Mouse (Mus musculus) liver, embryonic 14.5 days (tissue): ENCODE results near the gene Myo1a. TPM values are rescaled to one million over a fixed set of nuclear protein-coding genes. Genes with fewer than 3 reads are reported as not detected.

Experiments used
- ATAC-seq: fragments of 200-750 bp; cut with Nextera tagmentation; 2 replicates; pipeline ENCODE4 v1.8.0; 2017; ENCODE audit warnings: moderate number of reproducible peaks, mild to moderate bottlenecking, moderate library complexity; ENCODE audit not compliant: insufficient read depth
- DNase-seq, 3 experiments: peaks; one replicate each; pipeline ENCODE4 v3.0.0-alpha.2; 2012 to 2013; ENCODE audit warnings: low read depth in 3 of 3, low spot score in 3 of 3
- H3K27ac ChIP-seq: fragments of 300-500 bp; sonication (generic); 2 replicates; pipeline ENCODE4 v1.5.1; 2014; ENCODE audit warnings: moderate library complexity, mild to moderate bottlenecking, control low read depth, inconsistent platforms
- H3K27me3 ChIP-seq: fragments of 300-500 bp; sonication (generic); 2 replicates; pipeline ENCODE4 v1.6.1; 2014; ENCODE audit warnings: mild to moderate bottlenecking, low read length, moderate library complexity; ENCODE audit not compliant: control insufficient read depth, insufficient read depth
- H3K36me3 ChIP-seq: fragments of 300-500 bp; sonication (generic); replicated peaks from 2 replicates; pipeline ENCODE4 v1.6.1; 2014; ENCODE audit warnings: low read depth; ENCODE audit not compliant: control insufficient read depth, insufficient read depth
- H3K4me1 ChIP-seq, 2 experiments: fragments of 200-500 bp in 1 of 2; fragments of 300-500 bp in 1 of 2; sonication (generic) in 1 of 2; replicated peaks; 2 replicates each; pipeline ENCODE4 v1.6.1; 2012 to 2014; ENCODE audit warnings: antibody characterized with exemption in 1 of 2, inconsistent platforms in 1 of 2, low read length in 1 of 2; ENCODE audit not compliant: control insufficient read depth in 2 of 2, insufficient read depth in 2 of 2
- H3K4me2 ChIP-seq: fragments of 300-500 bp; sonication (generic); 2 replicates; pipeline ENCODE4 v1.6.1; 2014; ENCODE audit warnings: low read depth, mild to moderate bottlenecking, control low read depth, moderate library complexity
- H3K4me3 ChIP-seq, 2 experiments: fragments of 200-500 bp in 1 of 2; fragments of 300-500 bp in 1 of 2; sonication (generic) in 1 of 2; 2 replicates each; pipeline ENCODE4 v1.5.1; 2012 to 2014; ENCODE audit warnings: low read depth in 2 of 2, low read length in 2 of 2, mild to moderate bottlenecking in 2 of 2, control low read depth in 1 of 2, inconsistent platforms in 1 of 2, moderate library complexity in 1 of 2; ENCODE audit not compliant: insufficient read depth in 1 of 2
- H3K9ac ChIP-seq: fragments of 300-500 bp; sonication (generic); replicated peaks from 2 replicates; pipeline ENCODE4 v1.6.1; 2014; ENCODE audit warnings: mild to moderate bottlenecking, control low read depth, moderate library complexity
- H3K9me3 ChIP-seq: fragments of 300-500 bp; sonication (generic); 2 replicates; pipeline ENCODE4 v1.6.1; 2016; ENCODE audit warnings: low read length, mixed read lengths; ENCODE audit not compliant: control insufficient read depth
- CTCF ChIP-seq: IDR thresholded peaks from 2 replicates; pipeline ENCODE4 v1.5.1; 2016; ENCODE audit warnings: antibody characterized with exemption, low read depth, control low read depth
- EP300 ChIP-seq: IDR thresholded peaks from 2 replicates; pipeline ENCODE4 v1.6.1; 2016; ENCODE audit warnings: antibody characterized with exemption, low read depth
- WGBS: fragments of 180-500 bp; shearing (Covaris S2); extraction: QIAGEN DNeasy Blood & Tissue Kit; methylation state at CpG from one replicate; pipeline ENCODE4 v1.1.7; 2014; ENCODE audit not compliant: insufficient replicate concordance; 5-methylcytosine and 5-hydroxymethylcytosine counted together
- polyA plus RNA-seq, 2 experiments: library from polyadenylated mRNA; depleted of rRNA in 1 of 2; stranded (reverse) in 1 of 2; unstranded in 1 of 2; fragments of >200 nt; fragmentation: Nextera tagmentation in 1 of 2; extraction: Ambion mirVana in 1 of 2; gene quantifications; 2 replicates each; pipeline versions ENCODE4 v1.2.1 to v1.2.3; 2012 to 2014

Gene Myo1a
- polyA plus RNA-seq, 2 experiments, result 0.06 to 0.30 TPM

DNA sequence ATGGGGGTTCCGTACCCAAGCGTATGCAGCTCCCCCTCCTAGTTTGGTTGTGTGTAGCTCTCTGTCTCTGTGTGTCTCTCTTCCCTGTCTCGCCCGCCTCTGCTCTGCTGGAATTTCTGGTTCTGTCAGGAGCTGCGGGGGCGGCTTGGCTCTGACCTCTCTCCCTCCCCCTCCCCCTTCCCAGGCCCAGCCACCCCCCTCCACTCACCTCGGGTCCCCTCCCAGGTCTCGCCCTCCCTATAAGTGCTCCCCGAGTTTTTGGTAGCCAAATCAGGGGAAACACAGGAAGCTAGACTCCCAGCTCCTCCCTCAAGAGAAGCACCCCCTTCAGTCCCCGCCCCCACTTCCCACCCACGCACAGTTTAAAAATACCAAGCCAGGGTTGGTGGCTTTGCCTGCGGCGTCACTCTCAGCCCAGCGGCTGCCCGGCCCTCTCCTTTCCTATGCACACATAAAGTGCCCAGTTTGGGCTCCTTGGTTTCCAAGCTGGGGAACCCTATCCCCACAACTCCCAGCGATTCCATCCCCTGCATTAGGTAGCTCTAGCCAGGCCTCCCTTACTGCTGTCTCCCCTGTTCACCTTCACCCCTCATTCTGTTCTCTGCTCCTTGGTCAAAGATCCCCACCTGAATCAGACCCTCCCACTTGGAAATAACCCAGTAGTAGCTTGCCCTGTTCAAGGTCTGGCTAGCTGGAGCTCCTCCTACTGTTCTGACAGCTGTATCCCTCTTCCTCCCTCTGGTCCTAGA lies 42.9 kb upstream of the Myo1a start:
- Histone ChIP-seq H3K4me2 (peak overlapping the region; percentile 48), H3K27me3 (peaks cover 33% of the 10 kb centered on the region), H3K27ac (no peak overlapping the region), H3K36me3 (no peaks in the 10 kb centered on the region), H3K9me3 (no peaks in the 10 kb centered on the region), H3K4me1 (peaks cover 0 to 11% of the 10 kb centered on the region in 2 experiments; a peak in 2 of 4 replicates), H3K4me3 (peak overlapping the region in 1 of 2 experiments; percentile 2; a peak in 1 of 4 replicates), H3K9ac (no peak overlapping the region)
- ATAC-seq (peak; percentile 38), DNase-seq (no peak)
- TF ChIP-seq CTCF (no peak), EP300 (no peak)
- WGBS, result 8% methylated on average over 16 of the region's 16 CpGs

DNA sequence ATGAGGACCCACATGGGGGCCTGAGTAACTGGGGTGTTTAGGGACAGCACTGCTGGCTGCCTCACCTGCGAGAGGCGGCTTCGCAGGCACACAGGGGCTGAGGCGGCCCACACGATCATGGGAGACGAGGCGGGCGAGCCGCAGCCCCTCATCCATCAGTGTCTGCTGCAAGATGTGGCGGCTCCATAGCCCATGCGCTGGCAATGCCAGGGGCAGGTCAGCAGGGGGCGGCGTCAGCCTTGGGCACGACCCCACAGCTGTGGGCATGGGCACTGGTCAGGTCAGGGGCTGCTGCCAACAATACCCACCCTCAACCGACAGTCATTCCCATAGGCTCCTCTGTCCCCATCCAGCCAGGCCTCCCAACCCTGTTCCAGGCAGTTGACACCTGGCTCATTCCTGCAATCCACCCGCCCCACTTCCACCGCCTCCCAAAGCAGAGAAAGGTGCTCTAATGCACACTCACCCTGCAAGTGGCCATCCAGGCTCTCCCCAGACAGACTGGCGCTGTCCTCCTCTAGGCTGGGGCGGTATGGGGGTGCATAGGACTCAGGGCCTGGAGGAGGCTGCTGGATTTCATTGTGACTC lies 42.2 kb upstream of the Myo1a start:
- no peak overlapping the region for H3K9ac ChIP-seq

DNA sequence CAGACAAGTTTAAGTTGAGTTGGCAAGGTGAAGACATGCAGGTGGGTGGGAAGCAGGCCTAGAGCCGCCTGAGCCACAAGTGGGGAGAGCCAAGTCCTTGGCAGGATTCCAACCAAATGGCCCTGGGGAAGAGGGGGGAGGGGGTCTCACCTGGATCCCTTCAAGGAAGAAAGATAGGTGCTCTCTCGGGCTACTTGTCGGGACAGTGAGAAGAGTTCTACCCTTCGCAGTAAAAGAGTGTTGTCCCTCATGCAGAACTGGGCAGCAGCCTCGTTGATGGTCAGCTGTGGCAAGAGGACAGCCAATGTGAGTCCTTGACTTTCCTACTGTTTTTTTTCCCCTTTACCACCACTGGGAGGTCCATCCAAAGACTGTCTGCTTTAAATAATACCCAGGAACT lies 41.4 kb upstream of the Myo1a start:
- no peak for ATAC-seq
- no peak overlapping the region for H3K9ac ChIP-seq
- no peak for DNase-seq
- H3K4me2 ChIP-seq, result no peak overlapping the region
- H3K4me3 ChIP-seq, result no peak overlapping the region
- H3K27ac ChIP-seq, result no peak overlapping the region
- H3K9me3 ChIP-seq, result no peaks in the 10 kb centered on the region
- TF ChIP-seq CTCF (no peak), EP300 (no peak)
- H3K27me3 ChIP-seq, result peaks cover 48% of the 10 kb centered on the region
- no peaks in the 10 kb centered on the region for H3K36me3 ChIP-seq
- H3K4me1 ChIP-seq, result peaks cover 0 to 11% of the 10 kb centered on the region in 2 experiments; a peak in 2 of 4 replicates
- 48% methylated on average over 5 of the region's 5 CpGs for WGBS

More for the DNA sequence above, 42.2 kb upstream of the Myo1a start:
- WGBS, result 33% methylated on average over 19 of the region's 19 CpGs
- peaks cover 0 to 11% of the 10 kb centered on the region in 2 experiments; a peak in 2 of 4 replicates for H3K4me1 ChIP-seq
- H3K4me3 ChIP-seq, result no peak overlapping the region
- peak overlapping the region; percentile 48 for H3K4me2 ChIP-seq
- no peaks in the 10 kb centered on the region for H3K9me3 ChIP-seq
- ATAC-seq (0 out of 2 replicates have a peak, but pooled peaks have one; percentile 1), DNase-seq (no peak)
- H3K27ac ChIP-seq, result no peak overlapping the region
- TF ChIP-seq EP300 (no peak), CTCF (peak; percentile 56)
- no peaks in the 10 kb centered on the region for H3K36me3 ChIP-seq
- H3K27me3 ChIP-seq, result peaks cover 39% of the 10 kb centered on the region

DNA sequence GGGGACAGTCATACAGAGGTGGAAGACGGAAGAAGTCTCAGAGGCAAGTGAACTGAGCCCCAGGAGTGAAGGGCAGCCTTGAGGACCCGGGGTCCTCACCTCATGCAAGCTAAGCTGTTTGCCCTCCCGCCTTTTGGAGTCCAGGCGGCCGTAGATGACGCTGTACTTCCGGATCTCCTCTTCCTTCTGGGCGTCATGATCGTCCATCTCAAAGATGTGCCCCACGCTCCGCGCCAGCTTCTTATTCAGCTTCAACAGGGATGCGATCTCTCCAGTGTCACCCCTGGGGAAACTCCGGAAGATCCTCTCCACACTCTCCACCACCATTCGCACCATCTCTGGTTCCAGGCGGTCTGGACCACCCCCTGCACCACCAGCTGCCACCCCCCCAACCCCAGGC lies 40.8 kb upstream of the Myo1a start:
- ATAC-seq (no peak), DNase-seq (no peak)
- H3K36me3 ChIP-seq, result no peaks in the 10 kb centered on the region
- no peak overlapping the region for H3K4me2 ChIP-seq
- no peaks in the 10 kb centered on the region for H3K9me3 ChIP-seq
- peaks cover 0 to 15% of the 10 kb centered on the region in 2 experiments; a peak in 2 of 4 replicates for H3K4me1 ChIP-seq
- no peak for TF ChIP-seq CTCF
- TF ChIP-seq EP300, result no peak
- H3K4me3 ChIP-seq, result no peak overlapping the region
- no peak overlapping the region for H3K9ac ChIP-seq
- H3K27ac ChIP-seq, result no peak overlapping the region
- H3K27me3 ChIP-seq, result peaks cover 50% of the 10 kb centered on the region
- 22% methylated on average over 16 of the region's 16 CpGs for WGBS

DNA sequence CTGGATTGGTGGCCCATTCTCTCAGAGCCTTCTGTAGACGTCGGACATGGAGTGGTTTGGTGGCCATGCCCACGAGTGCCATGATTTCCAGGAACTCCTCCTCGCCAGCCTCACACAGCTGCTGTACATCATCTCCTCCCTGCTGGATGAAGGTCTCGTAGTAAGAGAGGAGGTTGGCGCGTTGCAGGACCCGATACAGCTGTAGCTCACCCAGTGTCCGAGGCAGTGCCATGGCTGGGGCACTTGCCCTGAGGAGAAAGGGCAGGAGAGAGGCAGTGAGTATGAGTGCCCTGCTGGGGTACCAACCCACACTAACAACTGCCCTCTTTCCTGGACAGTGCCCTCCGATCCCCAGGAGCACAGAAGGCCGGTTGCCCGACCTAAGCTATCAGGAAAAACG lies 40.1 kb upstream of the Myo1a start:
- DNase-seq, result no peak
- no peak for ATAC-seq
- TF ChIP-seq EP300, result no peak
- TF ChIP-seq CTCF, result no peak
- Histone ChIP-seq H3K36me3 (no peaks in the 10 kb centered on the region), H3K4me3 (no peak overlapping the region; a peak in 1 of 4 replicates), H3K4me2 (peak overlapping the region; percentile 65), H3K27ac (no peak overlapping the region), H3K27me3 (peaks cover 50% of the 10 kb centered on the region), H3K9ac (no peak overlapping the region), H3K9me3 (no peaks in the 10 kb centered on the region), H3K4me1 (peaks cover 0 to 15% of the 10 kb centered on the region in 2 experiments; a peak in 2 of 4 replicates)
- WGBS, result 39% methylated on average over 13 of the region's 13 CpGs
